Mouse (Mus musculus): ENCODE data around the gene Glo1. TPM values are rescaled to one million over a fixed set of nuclear protein-coding genes. Genes with fewer than 3 reads are reported as not detected.

Glo1 gene
- polyA plus RNA-seq, 2 experiments: 98.1 to 280 TPM

- 68% methylated on average over 4 of the region's 4 CpGs for WGBS (ENCODE audit: insufficient replicate concordance)
- H3K4me1 ChIP-seq (replicated peaks; ENCODE audit: control insufficient read depth in 2 of 2, insufficient read depth in 2 of 2, low read length in 1 of 2): peaks cover 0 to 12% of the 10 kb centered on the region in 2 experiments; a peak in 2 of 4 replicates
- H3K4me3 ChIP-seq (ENCODE audit: insufficient read depth in 1 of 2, low read depth in 2 of 2, low read length in 2 of 2): no peak overlapping the region
- H3K27ac ChIP-seq: no peak overlapping the region
- no peak overlapping the region for H3K4me2 ChIP-seq (ENCODE audit: low read depth)
- ATAC-seq (ENCODE audit: insufficient read depth) (no peak), DNase-seq (ENCODE audit: low read depth in 3 of 3, low spot score in 3 of 3) (no peak)
- H3K9ac ChIP-seq (replicated peaks): no peak overlapping the region
- no peaks in the 10 kb centered on the region for H3K36me3 ChIP-seq (replicated peaks; ENCODE audit: control insufficient read depth, insufficient read depth, low read depth)
- TF ChIP-seq CTCF (IDR thresholded peaks at IDR 0.05; ENCODE audit: low read depth): no peak
- TF ChIP-seq EP300 (IDR thresholded peaks at IDR 0.05; ENCODE audit: low read depth): no peak
- no peaks in the 10 kb centered on the region for H3K27me3 ChIP-seq (ENCODE audit: control insufficient read depth, insufficient read depth, low read length)
- no peaks in the 10 kb centered on the region for H3K9me3 ChIP-seq (ENCODE audit: control insufficient read depth, low read length)
Measured at GRCm38 (mm10) chr17:30553027-30553937, 73.4 kb downstream of the Glo1 start.

- no peak for DNase-seq (ENCODE audit: low read depth in 3 of 3, low spot score in 3 of 3)
- ATAC-seq (ENCODE audit: insufficient read depth): no peak
- Histone ChIP-seq H3K27ac (no peak overlapping the region), H3K4me1 (replicated peaks; ENCODE audit: control insufficient read depth in 2 of 2, insufficient read depth in 2 of 2, low read length in 1 of 2) (peaks cover 0 to 12% of the 10 kb centered on the region in 2 experiments; a peak in 2 of 4 replicates), H3K9ac (replicated peaks) (no peak overlapping the region), H3K9me3 (ENCODE audit: control insufficient read depth, low read length) (no peaks in the 10 kb centered on the region), H3K4me3 (ENCODE audit: insufficient read depth in 1 of 2, low read depth in 2 of 2, low read length in 2 of 2) (no peak overlapping the region), H3K27me3 (ENCODE audit: control insufficient read depth, insufficient read depth, low read length) (no peaks in the 10 kb centered on the region), H3K36me3 (replicated peaks; ENCODE audit: control insufficient read depth, insufficient read depth, low read depth) (no peaks in the 10 kb centered on the region), H3K4me2 (ENCODE audit: low read depth) (no peak overlapping the region)
- TF ChIP-seq CTCF (IDR thresholded peaks at IDR 0.05; ENCODE audit: low read depth): no peak
- no peak for TF ChIP-seq EP300 (IDR thresholded peaks at IDR 0.05; ENCODE audit: low read depth)
- WGBS (ENCODE audit: insufficient replicate concordance): 57% methylated on average over 1 of the region's 1 CpGs
Measured at GRCm38 (mm10) chr17:30550774-30551107, 75.9 kb downstream of the Glo1 start.

- no peak for TF ChIP-seq CTCF (IDR thresholded peaks at IDR 0.05; ENCODE audit: low read depth)
- TF ChIP-seq EP300 (IDR thresholded peaks at IDR 0.05; ENCODE audit: low read depth): no peak
- H3K9ac ChIP-seq (replicated peaks): no peak overlapping the region
- no peaks in the 10 kb centered on the region for H3K36me3 ChIP-seq (replicated peaks; ENCODE audit: control insufficient read depth, insufficient read depth, low read depth)
- H3K9me3 ChIP-seq (ENCODE audit: control insufficient read depth, low read length): no peaks in the 10 kb centered on the region
- 49% methylated on average over 9 of the region's 9 CpGs for WGBS (ENCODE audit: insufficient replicate concordance)
- DNase-seq (ENCODE audit: low read depth in 3 of 3, low spot score in 3 of 3): no peak
- no peaks in the 10 kb centered on the region for H3K27me3 ChIP-seq (ENCODE audit: control insufficient read depth, insufficient read depth, low read length)
- no peak overlapping the region for H3K27ac ChIP-seq
- no peak for ATAC-seq (ENCODE audit: insufficient read depth)
- H3K4me1 ChIP-seq (replicated peaks; ENCODE audit: control insufficient read depth in 2 of 2, insufficient read depth in 2 of 2, low read length in 1 of 2): peaks cover 0 to 12% of the 10 kb centered on the region in 2 experiments; a peak in 2 of 4 replicates
- no peak overlapping the region for H3K4me3 ChIP-seq (ENCODE audit: insufficient read depth in 1 of 2, low read depth in 2 of 2, low read length in 2 of 2)
- no peak overlapping the region for H3K4me2 ChIP-seq (ENCODE audit: low read depth)
Measured at GRCm38 (mm10) chr17:30549899-30550773, 76.5 kb downstream of the Glo1 start.

GRCm38 (mm10) chr17:30539098-30539497 is 87.6 kb downstream of the Glo1 start:
- 54% methylated on average over 8 of the region's 8 CpGs for WGBS (ENCODE audit: insufficient replicate concordance)
- Histone ChIP-seq H3K4me2 (ENCODE audit: low read depth) (no peak overlapping the region), H3K27me3 (ENCODE audit: control insufficient read depth, insufficient read depth, low read length) (no peaks in the 10 kb centered on the region), H3K27ac (no peak overlapping the region), H3K9ac (replicated peaks) (no peak overlapping the region), H3K4me1 (replicated peaks; ENCODE audit: control insufficient read depth in 2 of 2, insufficient read depth in 2 of 2, low read length in 1 of 2) (no peaks in the 10 kb centered on the region; a peak in 1 of 4 replicates), H3K9me3 (ENCODE audit: control insufficient read depth, low read length) (no peaks in the 10 kb centered on the region), H3K4me3 (ENCODE audit: insufficient read depth in 1 of 2, low read depth in 2 of 2, low read length in 2 of 2) (no peak overlapping the region), H3K36me3 (replicated peaks; ENCODE audit: control insufficient read depth, insufficient read depth, low read depth) (no peaks in the 10 kb centered on the region)
- no peak for ATAC-seq (ENCODE audit: insufficient read depth)
- DNase-seq (ENCODE audit: low read depth in 3 of 3, low spot score in 3 of 3): no peak
- TF ChIP-seq CTCF (IDR thresholded peaks at IDR 0.05; ENCODE audit: low read depth) (no peak), EP300 (IDR thresholded peaks at IDR 0.05; ENCODE audit: low read depth) (no peak)

GRCm38 (mm10) chr17:30536651-30537050 is 90.0 kb downstream of the Glo1 start:
- 73% methylated on average over 5 of the region's 5 CpGs for WGBS (ENCODE audit: insufficient replicate concordance)
- H3K36me3 ChIP-seq (replicated peaks; ENCODE audit: control insufficient read depth, insufficient read depth, low read depth): no peaks in the 10 kb centered on the region
- no peak overlapping the region for H3K4me2 ChIP-seq (ENCODE audit: low read depth)
- no peaks in the 10 kb centered on the region for H3K9me3 ChIP-seq (ENCODE audit: control insufficient read depth, low read length)
- H3K4me3 ChIP-seq (ENCODE audit: insufficient read depth in 1 of 2, low read depth in 2 of 2, low read length in 2 of 2): no peak overlapping the region
- H3K27ac ChIP-seq: no peak overlapping the region
- no peak overlapping the region for H3K9ac ChIP-seq (replicated peaks)
- no peak for DNase-seq (ENCODE audit: low read depth in 3 of 3, low spot score in 3 of 3)
- H3K4me1 ChIP-seq (replicated peaks; ENCODE audit: control insufficient read depth in 2 of 2, insufficient read depth in 2 of 2, low read length in 1 of 2): no peaks in the 10 kb centered on the region; a peak in 1 of 4 replicates
- ATAC-seq (ENCODE audit: insufficient read depth): no peak
- no peaks in the 10 kb centered on the region for H3K27me3 ChIP-seq (ENCODE audit: control insufficient read depth, insufficient read depth, low read length)
- TF ChIP-seq CTCF (IDR thresholded peaks at IDR 0.05; ENCODE audit: low read depth) (no peak), EP300 (IDR thresholded peaks at IDR 0.05; ENCODE audit: low read depth) (no peak)

Other genes with a start within 250 kb of the Glo1 start
- gene Btbd9, start 50.4 kb downstream of the Glo1 start, polyA plus RNA-seq (2012; rRNA removed): 2.6 and 2.7 TPM in 2 replicates
- 8.0 and 9.6 TPM in 2 replicates for gene Btbd9, start 50.4 kb downstream of the Glo1 start, polyA plus RNA-seq (2014; fragmentation: Nextera tagmentation; extraction: Ambion mirVana)
- 1.1 and 1.8 TPM in 2 replicates for gene Dnah8, start 2.5 kb downstream of the Glo1 start, polyA plus RNA-seq (2012; rRNA removed)
- 0.83 and 1.2 TPM in 2 replicates for gene Dnah8, start 2.5 kb downstream of the Glo1 start, polyA plus RNA-seq (2014; fragmentation: Nextera tagmentation; extraction: Ambion mirVana)